Mouse (Mus musculus) kidney, postnatal 10 days (tissue): ENCODE results near the gene Shisa2.
"Not testable (repeated sequence)": the region's sequence is repeated elsewhere in the genome, so short reads cannot be mapped to it uniquely, and the experiment has no call there.

Source experiments
- DNase-seq: peaks from one replicate; pipeline ENCODE4 v3.0.0; 2021; ENCODE audit warnings: mixed read lengths

Gene Shisa2

DNA sequence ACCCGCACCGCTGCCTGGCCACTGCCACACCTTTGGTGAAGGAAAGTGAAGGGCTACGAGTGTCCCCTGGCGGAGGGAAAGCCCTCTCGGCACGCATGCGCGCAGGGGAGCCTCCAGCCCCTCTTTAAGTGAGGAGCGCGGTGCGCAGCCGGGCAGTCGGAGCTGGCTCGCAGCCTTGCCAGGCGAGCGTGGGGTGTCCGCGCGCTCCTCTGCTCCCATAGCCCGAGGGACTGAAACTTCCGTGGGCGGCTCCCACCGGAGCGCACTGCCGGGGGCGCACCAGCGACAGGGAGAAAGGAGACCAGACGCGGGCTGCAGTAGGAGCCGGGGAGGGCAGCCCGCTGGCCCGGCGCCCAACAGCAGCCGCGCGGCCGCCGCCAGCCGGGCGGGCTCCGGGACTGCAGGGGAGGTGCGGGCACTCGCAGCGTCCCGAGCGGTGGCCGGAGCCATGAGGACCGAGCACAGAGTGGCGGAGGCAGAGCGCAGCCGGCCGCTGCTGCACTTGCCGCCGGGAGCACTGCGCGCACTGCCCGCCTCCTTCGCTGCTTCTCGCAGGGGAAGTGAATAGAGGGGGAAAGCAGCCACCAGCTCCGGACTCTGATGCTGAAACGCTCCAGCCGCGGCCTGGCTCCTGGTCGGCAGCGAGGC is at the start of gene Shisa2:
TSS of gene Shisa2 (plus strand) at position 151 of the 648 bp plus-strand sequence.
- DNase-seq: peak; percentile 90

DNA sequence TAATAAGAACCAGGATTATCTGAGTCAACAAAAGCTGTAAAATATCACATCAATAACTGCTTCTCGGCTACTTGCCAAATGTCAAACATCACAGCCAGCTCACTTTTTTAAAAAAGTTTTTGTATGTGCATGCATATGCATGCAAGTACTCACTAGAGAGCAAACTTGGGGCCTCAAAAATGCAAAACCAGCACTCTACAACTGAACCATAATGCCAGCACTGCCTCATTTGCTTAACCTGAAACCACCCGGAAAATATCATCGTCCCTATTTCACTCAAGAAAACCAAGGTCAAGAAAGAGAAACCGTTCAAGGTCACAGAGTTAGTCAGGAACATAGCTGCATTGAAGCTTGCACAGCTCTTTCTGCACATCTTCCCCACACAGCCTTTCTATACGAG is 48.7 kb upstream of the Shisa2 start:
- DNase-seq: no peak

DNA sequence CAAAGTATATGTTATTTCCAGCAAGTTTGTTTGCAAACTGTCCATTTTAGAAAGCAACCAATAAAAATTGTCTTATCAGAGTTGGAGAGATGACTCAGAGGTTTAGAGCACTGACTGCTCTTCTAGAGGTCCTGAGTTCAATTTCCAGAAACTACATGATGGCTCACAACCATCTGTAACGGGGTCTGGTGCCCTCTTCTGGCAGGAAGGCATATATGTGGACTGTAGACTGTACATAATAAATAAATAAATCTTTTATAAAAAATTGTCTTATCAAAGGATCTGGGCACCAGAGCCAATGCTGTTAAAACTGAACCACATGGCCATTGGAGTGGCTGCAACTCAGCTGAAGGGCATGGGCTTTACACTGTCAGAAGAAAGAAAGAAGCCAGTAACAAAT is 34.5 kb upstream of the Shisa2 start:
- peak; percentile 51 for DNase-seq

DNA sequence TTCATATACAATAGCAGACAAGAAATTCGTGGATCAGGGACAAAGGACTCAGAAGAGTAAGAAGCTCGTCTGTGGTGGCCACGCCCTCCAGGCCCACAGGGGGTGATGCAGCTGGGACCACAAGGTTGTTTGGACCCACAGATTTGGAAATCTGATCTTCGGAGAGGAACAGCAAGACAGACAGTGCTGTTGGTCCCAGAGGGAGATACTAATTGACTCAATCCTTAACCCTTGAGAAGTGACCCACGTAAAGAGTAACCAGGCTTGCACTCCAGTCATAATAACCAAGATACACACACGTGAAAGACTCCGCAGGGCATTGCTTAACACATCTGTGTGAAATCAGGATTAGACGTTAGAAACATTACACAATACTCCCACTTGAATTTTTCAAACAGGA is 33.2 kb upstream of the Shisa2 start:
- DNase-seq: no peak

DNA sequence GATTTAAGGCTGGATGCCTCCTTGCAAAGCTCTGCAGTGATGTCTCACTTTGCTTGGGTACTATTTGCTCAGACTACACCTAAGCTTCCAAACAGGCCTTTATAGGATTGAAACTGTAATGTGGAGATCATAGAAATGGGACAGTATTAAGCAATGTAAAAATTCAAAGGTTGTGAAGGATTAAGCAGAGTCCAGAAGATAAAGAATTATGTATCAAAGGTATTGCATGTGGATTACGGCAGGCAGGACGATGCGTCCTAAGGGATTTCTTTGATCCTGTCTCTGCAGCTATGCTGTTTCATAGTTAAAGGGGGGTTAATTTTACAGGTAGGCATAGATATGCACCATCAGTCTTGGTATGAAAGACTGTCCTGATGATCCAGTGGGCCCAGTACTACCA is 32.5 kb upstream of the Shisa2 start:
- DNase-seq: no peak

DNA sequence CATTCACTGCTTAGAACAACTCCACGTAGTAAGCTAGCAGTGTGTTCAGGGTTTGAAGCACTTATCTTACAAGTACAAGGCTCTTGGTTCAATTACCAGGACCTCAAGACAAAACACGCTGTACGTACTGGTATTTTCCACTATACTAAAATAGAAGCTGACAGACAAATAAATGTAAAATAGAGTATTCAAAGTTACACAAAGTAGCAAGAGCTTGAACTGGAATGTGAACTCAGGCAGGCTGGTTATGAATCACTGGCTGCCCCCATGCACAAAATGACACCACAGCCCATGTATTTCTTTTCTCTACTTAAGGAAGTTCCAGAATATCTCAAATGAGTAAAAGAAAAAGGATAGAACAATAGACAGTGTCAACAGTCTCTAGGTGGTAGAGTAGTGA is 30.1 kb upstream of the Shisa2 start:
- DNase-seq: no peak

DNA sequence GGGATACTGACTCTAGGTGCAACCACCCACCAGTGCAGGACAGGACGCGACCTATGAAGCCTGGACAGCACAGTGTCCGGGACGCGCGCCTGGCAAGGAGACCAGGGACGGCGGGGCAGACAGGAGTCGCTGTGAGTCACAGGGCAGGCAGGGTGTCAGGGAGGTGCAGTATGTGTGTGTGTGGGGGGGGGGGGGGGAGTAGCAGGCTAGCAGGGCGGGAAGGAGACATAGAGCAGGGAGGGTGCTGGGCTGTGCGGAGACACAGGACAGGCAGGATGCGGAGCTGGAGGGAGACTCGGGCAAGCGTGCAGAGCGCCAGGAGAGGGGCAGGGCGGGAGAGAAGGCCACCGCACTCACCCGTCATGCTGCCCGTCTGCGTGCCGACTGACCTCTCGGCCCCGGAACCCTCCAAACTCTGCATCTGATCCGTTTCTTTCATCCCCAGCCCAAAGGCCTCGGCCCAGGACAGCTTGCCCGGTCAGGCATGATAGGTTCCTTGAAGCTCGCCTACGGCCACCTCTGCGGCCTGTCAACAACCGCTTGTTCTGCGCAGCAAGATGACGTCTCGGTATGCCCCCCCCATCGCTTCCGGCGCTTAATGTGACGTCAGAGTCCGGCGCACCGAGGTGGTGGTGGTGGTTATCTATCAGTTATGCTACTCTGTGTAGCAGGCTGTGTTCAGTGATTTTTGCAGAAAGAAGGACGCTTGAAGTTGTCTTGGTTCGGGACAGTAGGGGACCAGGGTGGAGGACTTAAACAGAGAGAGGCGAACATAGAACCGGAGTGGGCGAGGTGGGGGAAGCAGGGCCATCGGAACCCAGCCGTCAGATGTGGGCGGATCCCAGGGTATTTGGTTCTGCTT is 27.5 kb upstream of the Shisa2 start, which contains the start of gene Cdadc1:
TSS of gene Cdadc1 (minus strand) at position 562 of the 862 bp plus-strand sequence.
- DNase-seq: peak; percentile 96

DNA sequence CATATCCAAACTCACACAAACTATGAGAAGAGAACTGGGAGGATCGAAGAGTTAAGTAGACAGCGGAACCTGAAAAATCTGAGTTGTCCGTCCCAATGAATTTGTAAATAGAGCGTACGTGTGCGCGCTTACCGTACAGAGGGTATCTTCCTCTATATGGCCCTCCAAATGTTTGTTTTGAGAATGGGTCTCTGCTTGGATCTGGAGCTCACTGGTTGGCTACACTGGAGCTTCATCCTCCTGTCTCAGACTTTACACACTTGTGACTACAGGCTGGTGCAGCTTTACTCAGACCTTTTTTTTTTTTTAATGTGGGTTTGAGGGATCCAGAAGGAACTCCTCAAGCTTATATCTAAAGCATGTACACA is 26.9 kb upstream of the Shisa2 start:
- no peak for DNase-seq

DNA sequence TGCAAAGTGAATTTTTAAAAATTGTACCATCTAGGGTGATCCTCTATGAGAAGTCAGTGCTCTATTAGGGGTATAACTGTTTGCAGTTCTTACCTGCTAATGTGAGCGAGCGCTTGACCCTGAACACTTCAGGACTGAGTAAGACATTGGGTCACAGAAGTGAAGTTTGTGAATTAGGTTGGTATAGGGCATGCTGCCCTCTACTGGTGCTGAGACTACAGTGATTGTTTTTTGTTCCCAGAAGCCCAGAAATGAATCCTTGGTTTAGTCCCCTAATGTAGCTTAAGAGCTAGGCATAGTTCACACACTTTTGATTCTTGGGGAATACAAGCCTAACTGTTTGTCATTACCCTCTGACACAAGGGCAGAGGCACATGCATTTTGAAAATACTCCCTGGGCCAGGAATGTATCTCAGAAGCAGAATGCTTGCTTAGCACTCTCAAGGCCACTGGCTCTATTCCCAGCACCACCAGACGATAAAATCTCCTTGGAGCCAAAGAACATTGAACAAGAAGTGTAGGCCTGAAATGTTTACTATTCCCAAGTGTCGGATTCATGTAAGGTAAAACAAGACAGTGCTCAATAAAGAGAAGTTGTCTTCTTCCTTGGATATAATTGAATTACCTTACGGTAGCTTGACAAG is 21.0 kb upstream of the Shisa2 start:
- DNase-seq: peak; percentile 47

DNA sequence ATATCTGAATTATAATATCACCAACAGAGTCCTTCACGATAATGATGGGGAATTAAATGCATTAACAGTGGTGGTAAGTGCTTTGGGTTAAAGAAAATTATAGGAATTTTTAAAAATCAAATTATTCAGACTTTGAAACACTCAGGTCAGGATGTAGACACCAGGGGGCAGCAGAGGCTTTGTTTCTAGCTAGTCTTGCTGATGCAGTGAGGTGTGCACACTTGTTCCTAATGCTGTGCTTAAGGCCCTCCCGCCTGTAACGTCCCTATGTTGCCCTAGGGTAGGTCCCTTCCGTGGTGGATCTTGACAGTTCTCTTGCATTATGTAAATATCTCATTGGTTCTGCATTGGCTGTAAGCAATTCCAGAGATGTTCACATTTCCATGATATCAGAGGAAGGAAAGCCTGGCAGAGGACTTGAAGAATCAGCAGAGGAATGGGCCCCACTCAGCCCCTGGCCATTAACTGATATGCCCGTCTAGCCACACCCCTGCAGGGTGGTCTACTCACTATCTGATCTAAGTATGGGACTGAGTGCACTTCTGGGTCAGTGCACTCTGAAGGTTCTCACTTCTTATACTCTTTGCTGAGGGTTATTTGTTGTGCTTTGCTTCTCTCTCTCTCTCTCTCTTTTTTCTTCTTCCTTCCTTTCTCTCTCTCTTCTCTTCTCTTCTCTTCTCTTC is 19.3 kb upstream of the Shisa2 start:
- peak; percentile 88 for DNase-seq

DNA sequence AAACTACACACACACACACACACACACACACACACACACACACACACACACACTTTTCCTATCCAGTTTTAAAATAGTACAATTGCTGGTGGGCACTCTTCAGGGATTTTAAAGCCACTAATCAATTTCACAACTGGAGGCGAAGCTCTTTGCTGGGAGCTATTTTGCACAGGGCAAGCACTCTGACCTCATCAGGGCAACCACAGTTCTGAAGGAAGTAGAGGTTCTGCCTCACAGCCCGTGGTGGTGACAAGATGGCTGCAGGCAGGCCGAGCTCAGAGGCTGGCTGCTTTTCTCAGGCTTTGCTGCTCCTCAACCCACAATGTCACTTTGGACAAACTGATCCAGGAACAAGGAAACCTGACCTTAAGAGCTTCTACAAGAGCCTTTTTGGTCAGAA is 18.1 kb upstream of the Shisa2 start:
- DNase-seq: no peak

DNA sequence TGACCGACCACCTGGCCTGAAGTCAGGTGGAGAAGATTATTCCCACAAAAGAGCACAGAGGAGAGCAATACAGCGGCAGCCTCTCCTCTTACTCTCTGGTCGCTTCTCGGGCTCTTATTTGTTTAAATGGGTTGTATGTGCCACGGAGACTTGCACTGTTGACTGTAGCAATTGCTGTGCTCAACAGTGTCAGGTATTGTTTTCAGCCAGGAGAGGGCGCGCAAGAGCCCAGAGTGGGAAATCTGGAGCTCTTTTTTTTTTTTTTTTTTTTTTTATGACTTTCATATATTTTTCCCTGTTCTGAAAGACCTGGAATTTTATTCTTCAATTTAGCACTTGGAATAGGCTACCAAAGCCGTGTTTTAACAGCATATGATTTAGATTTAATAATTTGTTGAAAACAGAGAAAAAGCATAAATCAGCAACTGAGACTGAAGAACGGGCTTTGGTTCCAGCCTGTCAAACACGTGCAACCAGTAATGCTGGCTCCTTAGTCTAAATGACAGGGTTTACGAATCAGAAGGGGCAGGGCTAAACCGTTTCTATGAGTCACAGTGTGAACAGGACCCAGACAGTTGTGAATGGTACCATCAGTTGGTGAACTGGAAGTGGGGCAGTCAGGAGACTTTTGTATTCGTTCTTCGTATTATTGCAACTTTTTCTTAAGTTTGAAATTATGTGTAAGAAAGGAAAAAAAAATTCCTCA is 12.0 kb upstream of the Shisa2 start:
- DNase-seq: peak; percentile 89

DNA sequence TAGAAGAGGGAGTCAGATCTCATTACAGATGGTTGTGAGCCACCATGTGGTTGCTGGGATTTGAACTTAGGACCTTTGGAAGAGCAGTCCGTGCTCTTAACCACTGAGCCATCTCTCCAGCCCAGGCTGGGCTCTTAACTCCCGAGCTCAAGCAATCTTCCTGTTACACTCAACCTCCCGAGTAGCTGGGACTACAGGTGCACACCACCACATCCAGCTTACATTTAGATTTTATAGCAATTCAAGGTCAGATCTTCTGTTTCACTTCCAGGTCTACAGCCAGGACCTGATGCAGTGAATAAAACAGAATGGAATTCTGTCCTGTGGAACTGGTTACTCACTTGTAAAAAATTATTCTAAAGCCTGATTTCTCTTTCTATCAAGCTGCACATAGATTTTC is 11.0 kb upstream of the Shisa2 start:
- DNase-seq: not testable (repeated sequence)

DNA sequence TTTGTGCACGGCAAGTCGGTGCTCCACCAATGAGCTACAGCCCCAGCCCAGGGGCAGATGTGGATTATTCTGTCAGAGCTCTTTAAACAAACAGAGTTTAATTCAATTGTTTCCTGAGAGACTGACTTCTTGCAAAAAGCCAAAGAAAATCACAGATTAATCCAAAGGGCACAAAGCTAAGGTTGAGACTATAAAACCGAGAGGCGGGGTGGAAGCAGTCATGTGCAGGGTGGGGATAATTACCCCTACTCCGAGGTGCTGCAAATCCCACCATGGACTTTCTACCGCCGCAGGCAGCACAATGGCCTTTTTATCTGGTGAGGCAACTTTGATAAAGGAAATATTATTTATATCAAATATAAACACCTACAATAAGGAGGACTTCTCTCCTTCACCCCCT is 8.3 kb upstream of the Shisa2 start:
- DNase-seq: no peak

DNA sequence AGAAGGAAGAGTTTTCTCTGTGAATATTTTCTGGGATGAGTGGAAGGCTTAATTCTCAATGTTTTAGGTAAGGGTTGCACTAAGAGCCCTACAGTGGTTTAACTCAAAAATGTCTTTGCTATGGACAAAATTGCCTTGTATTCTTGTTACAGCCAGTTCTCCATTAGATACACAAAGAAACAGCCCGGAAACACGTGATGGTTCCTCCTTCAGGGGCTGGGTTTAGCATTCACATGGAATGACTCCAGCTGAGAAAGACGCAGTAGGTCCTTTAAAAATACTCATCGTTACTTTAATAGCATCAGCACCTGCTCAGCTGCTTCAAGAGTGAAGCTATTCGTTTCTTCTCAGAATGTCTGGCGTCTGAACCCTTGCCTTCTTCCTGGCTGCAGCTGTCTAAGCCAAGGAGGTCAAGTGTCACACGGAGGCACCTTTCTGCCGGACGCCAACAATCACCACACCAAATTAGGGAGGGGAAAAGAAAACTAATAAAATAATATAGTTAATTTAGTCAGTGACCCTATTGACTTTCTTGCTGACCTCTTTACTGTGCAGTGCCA is 702 bp upstream of the Shisa2 start:
- no peak for DNase-seq

DNA sequence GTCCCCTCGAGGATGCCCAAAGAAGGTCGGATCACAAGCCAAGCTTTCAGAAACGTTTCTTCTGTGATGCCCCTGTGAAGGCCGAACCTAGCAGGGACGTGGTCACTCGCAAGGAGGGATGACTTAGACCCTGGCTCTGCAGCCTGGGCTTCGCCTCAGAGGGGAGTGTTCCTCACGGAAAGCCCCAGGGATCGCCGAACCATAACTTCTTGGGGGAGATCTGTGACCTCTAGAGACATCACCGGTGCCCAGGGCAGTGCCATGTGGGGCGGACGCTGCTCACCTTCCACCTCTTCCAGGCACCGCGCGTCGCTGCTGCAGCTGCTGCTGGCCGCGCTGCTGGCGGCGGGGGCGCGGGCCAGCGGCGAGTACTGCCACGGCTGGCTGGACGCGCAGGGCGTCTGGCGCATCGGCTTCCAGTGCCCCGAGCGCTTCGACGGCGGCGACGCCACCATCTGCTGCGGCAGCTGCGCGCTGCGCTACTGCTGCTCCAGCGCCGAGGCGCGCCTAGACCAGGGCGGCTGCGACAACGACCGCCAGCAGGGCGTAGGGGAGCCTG is 777 bp downstream of the Shisa2 start:
- DNase-seq: peak; percentile 65

DNA sequence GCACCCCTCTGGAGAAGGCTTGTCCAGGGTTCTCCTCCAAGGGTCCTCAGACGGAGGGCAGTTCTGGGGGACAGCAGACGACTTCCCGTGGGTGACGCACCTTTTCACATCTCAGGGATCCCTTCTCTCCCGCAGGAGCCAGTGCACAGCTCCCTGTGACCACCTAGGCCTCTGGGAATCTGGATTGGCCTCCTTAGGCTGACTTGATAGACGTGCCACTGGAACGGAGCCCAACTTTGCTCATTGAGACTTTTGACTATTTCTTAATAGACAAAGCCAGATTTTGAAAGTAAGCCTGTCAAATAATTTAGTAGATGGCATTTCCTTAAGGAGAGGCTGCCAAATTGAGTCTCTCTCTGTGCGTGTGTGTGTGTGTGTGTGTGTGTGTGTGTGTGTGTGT is 1.6 kb downstream of the Shisa2 start:
- DNase-seq: peak; percentile 58

DNA sequence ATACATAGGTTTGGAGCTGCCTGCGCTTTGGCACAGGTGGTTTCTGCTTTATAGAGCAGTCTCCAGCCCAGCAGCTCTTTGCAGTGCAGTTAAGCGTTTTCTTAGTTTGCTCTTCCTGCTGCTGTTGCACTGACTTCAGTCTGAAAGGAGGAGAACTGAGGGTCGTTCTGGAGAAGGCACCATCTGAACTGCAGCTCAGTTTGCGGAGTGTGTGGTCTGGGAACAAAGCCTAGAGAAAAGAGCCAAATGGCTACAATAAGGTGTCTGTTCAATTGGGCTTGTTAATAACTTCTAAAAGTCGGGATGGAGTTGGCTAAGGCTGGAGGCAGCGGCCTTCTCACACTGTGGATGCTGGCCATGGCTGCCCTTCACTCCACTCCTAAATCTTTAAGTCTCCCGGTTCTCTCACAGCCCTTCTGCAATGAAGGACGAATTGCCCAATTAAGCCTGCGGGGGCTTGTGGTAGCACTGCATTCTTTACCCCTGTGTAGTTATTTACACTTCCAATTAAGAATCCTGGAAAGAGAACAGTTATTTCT is 2.1 kb downstream of the Shisa2 start:
- DNase-seq: peak; percentile 12

DNA sequence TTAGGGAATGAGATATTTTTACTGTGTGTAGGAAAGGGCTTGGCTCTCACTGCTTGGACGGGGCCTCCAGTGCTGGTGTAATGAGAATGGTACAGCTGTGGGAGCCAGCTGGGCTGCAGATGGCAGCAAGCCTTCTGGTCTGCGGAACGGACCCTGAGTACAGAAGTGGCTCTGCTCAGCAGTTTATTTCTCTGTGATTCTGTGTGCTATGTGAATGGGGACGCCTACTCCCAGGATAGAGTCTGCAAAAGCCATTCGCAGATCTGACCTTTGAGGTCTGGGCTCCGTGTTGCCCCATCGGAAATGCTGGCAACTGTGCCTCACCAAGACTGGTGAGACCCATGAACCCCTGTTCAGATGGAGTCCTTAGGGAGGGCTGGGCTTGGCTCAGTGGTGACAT is 2.7 kb downstream of the Shisa2 start:
- DNase-seq: peak; percentile 58

DNA sequence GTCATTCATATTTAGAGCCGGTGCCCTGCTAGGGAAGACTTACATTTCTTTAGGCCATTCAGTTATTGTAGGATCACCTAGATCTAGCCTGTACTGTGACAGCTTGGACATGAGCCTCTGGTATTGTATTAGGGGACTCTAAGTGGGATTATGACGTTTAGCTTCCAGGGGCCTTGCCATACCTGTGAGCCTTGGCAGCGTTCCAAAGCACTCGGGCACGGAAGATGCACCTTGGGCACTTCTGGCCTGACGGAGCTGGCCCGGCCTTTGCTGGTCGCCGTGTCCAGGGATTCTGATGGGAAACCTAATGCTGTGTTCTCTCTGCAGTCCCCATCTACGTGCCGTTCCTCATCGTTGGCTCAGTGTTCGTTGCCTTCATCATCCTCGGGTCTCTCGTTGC is 4.2 kb downstream of the Shisa2 start:
- peak; percentile 35 for DNase-seq

DNA sequence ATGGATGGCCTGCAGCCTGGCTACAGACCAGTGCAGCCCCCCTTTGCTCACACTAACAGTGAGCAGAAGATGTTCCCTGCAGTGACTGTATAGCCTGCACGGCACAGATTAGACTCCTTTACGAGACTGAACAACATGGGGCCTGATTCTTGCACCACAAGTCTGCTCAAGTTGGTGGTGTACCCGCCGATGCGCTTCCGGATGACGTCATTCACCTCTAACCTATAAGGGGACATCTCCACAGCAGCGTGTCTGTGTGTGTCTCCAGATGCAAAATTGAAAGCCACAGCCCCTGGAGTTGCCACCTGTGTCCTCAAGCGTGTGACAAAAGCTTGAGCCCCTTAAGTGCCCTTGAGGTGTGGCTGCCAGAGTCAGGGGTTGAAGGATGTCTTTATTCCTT is 5.0 kb downstream of the Shisa2 start:
- no peak for DNase-seq

DNA sequence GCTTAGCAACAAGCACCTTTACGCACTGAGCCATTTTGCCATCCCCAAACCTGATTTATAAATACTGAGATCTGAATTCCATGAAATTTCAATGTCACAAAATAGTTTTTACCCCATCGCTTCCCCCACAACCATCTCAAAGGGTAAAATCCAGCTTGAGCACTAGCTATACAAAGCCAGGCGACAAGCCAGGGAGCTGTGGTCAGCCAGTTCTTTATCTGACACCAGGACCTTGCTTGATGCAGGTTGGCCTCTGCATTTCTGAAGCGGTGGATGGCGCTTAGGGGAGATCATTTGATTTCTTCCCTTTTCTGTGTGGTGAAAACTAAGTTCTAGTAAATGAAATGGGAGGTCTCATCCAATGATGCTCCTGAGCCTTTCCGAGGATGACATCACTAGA is 7.0 kb downstream of the Shisa2 start:
- DNase-seq: no peak
